ENCODE assay signal across 9 mouse cellular contexts in the genomic region with DNA sequence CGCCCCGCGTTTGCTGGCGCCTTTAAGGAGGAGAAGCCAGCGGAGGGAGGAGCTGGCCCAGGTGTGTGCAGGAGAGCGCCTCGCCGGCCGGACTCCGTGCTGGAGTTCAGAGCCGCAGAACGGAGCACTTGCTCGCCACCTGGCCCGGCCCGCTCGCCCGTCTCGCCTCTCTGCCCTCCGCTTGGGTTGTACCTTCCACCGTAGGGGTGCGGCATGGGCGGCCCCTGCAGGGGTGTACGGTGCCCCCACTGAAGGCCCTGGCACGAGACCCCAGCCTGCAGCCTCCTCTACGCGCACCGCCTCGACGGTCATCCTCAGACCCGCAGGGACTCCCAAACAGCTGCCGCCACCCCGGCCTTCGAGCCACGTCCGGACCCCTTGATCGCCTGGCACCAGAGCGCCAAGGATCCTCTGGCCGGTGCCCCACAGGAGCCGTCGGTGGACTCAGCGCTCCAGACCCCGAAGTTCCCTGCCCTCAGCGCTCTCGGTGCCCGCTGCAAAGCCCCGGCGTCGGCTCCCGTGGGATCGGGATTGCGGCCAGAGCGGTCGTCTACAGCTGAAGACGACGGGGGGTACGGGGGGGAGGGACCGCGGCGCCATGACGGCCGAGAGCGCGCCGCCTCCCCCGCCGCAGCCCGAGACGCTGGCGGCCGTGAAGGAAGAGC. TPM values are rescaled to one million over a fixed set of nuclear protein-coding genes. Genes with fewer than 3 reads are reported as not detected.
A peak's percentile ranks its signal among the peaks of the same experiment; 100 is the strongest.
DNase-seq lines count a peak whose midpoint lies in the region; ATAC-seq lines count a peak whose summit lies in the region.
"Had no signal": no experiment of that assay in that cellular context is flagged by ENCODE, and none has a peak within 500 bp of the region (broad histone marks: within the 10 kb centered on the region; RNA-seq: fewer than 3 reads in every experiment).

A gene (plus strand): TSS at position 14 of the 665 bp plus-strand sequence.

- H3K9ac ChIP-seq in heart, embryonic 14.5 days (ENCODE audit: low read length) = no peak within 1 kb of the TSS; the same call in 1 of the 2 replicates
- no peak within 1 kb of the TSS; the same call in 1 of the 2 replicates for H3K9ac ChIP-seq in hindbrain, embryonic 12.5 days
- H3K9ac ChIP-seq in midbrain, embryonic 13.5 days (replicated peaks) = no peak within 1 kb of the TSS

- no peak for DNase-seq in heart, adult 9 months (ENCODE audit: low spot score in 2 of 2)
- DNase-seq in ZHBTc4 (ENCODE audit: low read depth, low spot score) = peak; percentile 65
- no peak for DNase-seq in urinary bladder, adult 18-20 months (ENCODE audit: low spot score in 2 of 2)
- no peak for DNase-seq in cerebellum, postnatal 36 days
- no peak for DNase-seq in frontal cortex, postnatal 36 days (ENCODE audit: low spot score in 2 of 2)

- whole genome bisulfite sequencing in heart, embryonic 14.5 days = under 1% methylated on average over 67 of the region's 70 CpGs
- 1% methylated on average over 69 of the region's 70 CpGs for WGBS in hindbrain, embryonic 12.5 days
- WGBS in midbrain, embryonic 13.5 days = 2% methylated on average over 60 of the region's 70 CpGs

- peaks cover 99% of the 10 kb centered on the region for H3K27me3 ChIP-seq in heart, embryonic 14.5 days (ENCODE audit: control insufficient read depth, insufficient read depth, low read length)
- H3K27me3 ChIP-seq in hindbrain, embryonic 12.5 days = peaks cover 96% of the 10 kb centered on the region
- H3K27me3 ChIP-seq in midbrain, embryonic 13.5 days = peaks cover 99% of the 10 kb centered on the region

- no peak within 1 kb of the TSS for H3K27ac ChIP-seq in heart, embryonic 14.5 days (replicated peaks in 1 of 2; ENCODE audit: control insufficient read depth in 1 of 2, insufficient read depth in 1 of 2, low read depth in 2 of 2, low read length in 2 of 2)
- H3K27ac ChIP-seq in hindbrain, embryonic 12.5 days = no peak within 1 kb of the TSS
- H3K27ac ChIP-seq in midbrain, embryonic 13.5 days = no peak within 1 kb of the TSS

- no peak for ATAC-seq in heart, embryonic 14.5 days (ENCODE audit: insufficient number of reproducible peaks, insufficient read depth, low FRiP score, low read depth)
- no peak for ATAC-seq in hindbrain, embryonic 12.5 days (ENCODE audit: low FRiP score)
- peak; percentile 59 for ATAC-seq in midbrain, embryonic 13.5 days

- H3K36me3 ChIP-seq in heart, embryonic 14.5 days (ENCODE audit: control insufficient read depth, insufficient read depth, low read length) = no peaks in the 10 kb centered on the region
- no peaks in the 10 kb centered on the region for H3K36me3 ChIP-seq in hindbrain, embryonic 12.5 days
- H3K36me3 ChIP-seq in midbrain, embryonic 13.5 days = no peaks in the 10 kb centered on the region
- H3K36me3 ChIP-seq: G1E had no signal

- H3K4me3 ChIP-seq in heart, embryonic 14.5 days (ENCODE audit: control insufficient read depth in 1 of 2, insufficient read depth in 1 of 2, low read depth in 1 of 2, low read length in 2 of 2) = peak within 1 kb of the TSS; percentile 10 to 42
- H3K4me3 ChIP-seq in hindbrain, embryonic 12.5 days = peak within 1 kb of the TSS; percentile 38
- H3K4me3 ChIP-seq in midbrain, embryonic 13.5 days (replicated peaks) = peak within 1 kb of the TSS; percentile 40

- peak within 1 kb of the TSS; percentile 63 for H3K4me2 ChIP-seq in heart, embryonic 14.5 days (ENCODE audit: low read length)
- H3K4me2 ChIP-seq in hindbrain, embryonic 12.5 days (replicated peaks) = peak within 1 kb of the TSS; percentile 44
- H3K4me2 ChIP-seq in midbrain, embryonic 13.5 days (replicated peaks) = peak within 1 kb of the TSS; percentile 52

- H3K4me1 ChIP-seq in heart, embryonic 14.5 days (ENCODE audit: control insufficient read depth in 2 of 2, insufficient read depth in 2 of 2, low read length in 2 of 2) = peaks cover 0 to 14% of the 10 kb centered on the region in 2 experiments; a peak in 2 of 4 replicates
- H3K4me1 ChIP-seq in hindbrain, embryonic 12.5 days = peaks cover 12% of the 10 kb centered on the region
- peaks cover 26% of the 10 kb centered on the region for H3K4me1 ChIP-seq in midbrain, embryonic 13.5 days (replicated peaks)

- H3K9me3 ChIP-seq in heart, embryonic 14.5 days (ENCODE audit: control insufficient read depth, low read length) = no peaks in the 10 kb centered on the region
- H3K9me3 ChIP-seq in hindbrain, embryonic 12.5 days (replicated peaks) = no peaks in the 10 kb centered on the region
- no peaks in the 10 kb centered on the region for H3K9me3 ChIP-seq in midbrain, embryonic 13.5 days

RNA-seq across cellular contexts. Expression of the gene that starts here (rescaled TPM):
- not detected in 2 replicates for polyA plus RNA-seq in heart, embryonic 14.5 days (2014; fragmentation: Nextera tagmentation; extraction: Ambion mirVana)
- 0.09 TPM in 1 of 2 replicates, not detected in the other for polyA plus RNA-seq in hindbrain, embryonic 12.5 days (2016; fragmentation: Nextera tagmentation; extraction: Ambion mirVana)
- not detected in 2 replicates for polyA plus RNA-seq in midbrain, embryonic 13.5 days (2015; fragmentation: Nextera tagmentation; extraction: Ambion mirVana)
- polyA plus RNA-seq: G1E had no signal

Comparison
In these comparisons a context has a peak if more than half of its experiments do, and no peak if none do; other contexts are left out.
1. Peak in ATAC-seq, H3K4me3 ChIP-seq and H3K4me2 ChIP-seq in midbrain, embryonic 13.5 days; RNA of the gene not detected or under 1 TPM.